ENCODE assay signal across 26 mouse cellular contexts in the genomic region with DNA sequence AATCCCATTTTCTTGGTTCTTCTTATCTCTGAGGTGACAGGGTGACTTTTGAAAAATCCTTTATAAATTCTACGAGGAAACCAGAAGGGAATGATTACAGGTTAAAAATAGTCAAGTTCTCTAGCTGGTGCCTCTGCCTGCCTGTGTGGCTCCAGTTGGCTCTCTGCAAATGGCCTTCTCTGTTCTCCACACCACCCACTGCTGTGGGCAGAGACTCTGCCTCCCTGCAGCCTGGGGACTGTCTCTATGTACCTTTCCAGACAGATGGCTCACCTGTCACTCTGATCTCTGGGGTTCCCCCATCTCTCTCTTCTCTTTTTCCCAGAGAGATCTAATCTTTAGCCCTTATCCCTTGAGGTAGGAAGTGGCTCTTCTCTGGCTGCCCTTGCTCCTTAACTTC.
A peak's percentile ranks its signal among the peaks of the same experiment; 100 is the strongest.
DNase-seq lines count a peak whose midpoint lies in the region; ATAC-seq lines count a peak whose summit lies in the region.
"Had no signal": no experiment of that assay in that cellular context is flagged by ENCODE, and none has a peak within 500 bp of the region (broad histone marks: within the 10 kb centered on the region; RNA-seq: fewer than 3 reads in every experiment).

No protein-coding gene starts in this region.

- H3K4me1 ChIP-seq in kidney, embryonic 16.5 days (ENCODE audit: insufficient read depth, low read length), result no peaks in the 10 kb centered on the region
- no peaks in the 10 kb centered on the region for H3K4me1 ChIP-seq in kidney, embryonic 15.5 days
- H3K4me1 ChIP-seq: forebrain, embryonic 10.5 days; forebrain, embryonic 13.5 days had no signal

- no peaks in the 10 kb centered on the region for H3K27me3 ChIP-seq in kidney, embryonic 16.5 days (ENCODE audit: insufficient read depth, low read length)
- no peaks in the 10 kb centered on the region for H3K27me3 ChIP-seq in kidney, embryonic 15.5 days
- H3K27me3 ChIP-seq: forebrain, embryonic 13.5 days; heart, embryonic 13.5 days had no signal

- peak; percentile 95 for ATAC-seq in frontal cortex, adult (ENCODE audit: low TSS enrichment)
- ATAC-seq in kidney, embryonic 16.5 days (ENCODE audit: low FRiP score, low TSS enrichment), result no peak
- ATAC-seq in kidney, embryonic 15.5 days (replicated peaks; ENCODE audit: low FRiP score), result no peak
- ATAC-seq: activated CD4-positive, CD25-positive, alpha-beta regulatory T cell, adult 4 months; forebrain, embryonic 13.5 days; forebrain, embryonic 16.5 days; hindbrain, postnatal 0 days had no signal

- WGBS in kidney, embryonic 16.5 days, result 71% methylated on average over 1 of the region's 1 CpGs
- WGBS in kidney, embryonic 15.5 days, result 64% methylated on average over 1 of the region's 1 CpGs

- intact Hi-C loops in left cerebral cortex, postnatal 36 days (cut with DNase I), result no loop called here
- intact Hi-C loops in left cerebral cortex, postnatal 4 days (cut with DNase I), result no loop called here

- H3K4me3 ChIP-seq in kidney, embryonic 16.5 days (ENCODE audit: low read length), result no peak overlapping the region
- no peak overlapping the region for H3K4me3 ChIP-seq in kidney, embryonic 15.5 days (replicated peaks)
- H3K4me3 ChIP-seq: forebrain, embryonic 10.5 days; forebrain, embryonic 13.5 days; heart, adult 2 months; heart, embryonic 10.5 days; heart, embryonic 13.5 days had no signal

- H3K4me2 ChIP-seq in kidney, embryonic 16.5 days (replicated peaks; ENCODE audit: low read depth, low read length), result no peak overlapping the region
- H3K4me2 ChIP-seq in kidney, embryonic 15.5 days, result no peak overlapping the region
- H3K4me2 ChIP-seq: forebrain, embryonic 13.5 days; heart, embryonic 13.5 days; hindbrain, embryonic 14.5 days had no signal

- H3K9ac ChIP-seq in kidney, embryonic 16.5 days (replicated peaks; ENCODE audit: low read length), result no peak overlapping the region
- no peak overlapping the region for H3K9ac ChIP-seq in kidney, embryonic 15.5 days
- H3K9ac ChIP-seq: forebrain, embryonic 13.5 days; heart, embryonic 13.5 days; hindbrain, embryonic 14.5 days had no signal

- no peaks in the 10 kb centered on the region for H3K36me3 ChIP-seq in kidney, embryonic 16.5 days (ENCODE audit: insufficient read depth, low read length)
- H3K36me3 ChIP-seq in kidney, embryonic 15.5 days, result no peaks in the 10 kb centered on the region
- H3K36me3 ChIP-seq: forebrain, embryonic 10.5 days; heart, embryonic 10.5 days; heart, embryonic 13.5 days had no signal

- H3K9me3 ChIP-seq in kidney, embryonic 16.5 days (ENCODE audit: low read length), result no peaks in the 10 kb centered on the region
- no peaks in the 10 kb centered on the region for H3K9me3 ChIP-seq in kidney, embryonic 15.5 days (replicated peaks)
- H3K9me3 ChIP-seq: forebrain, embryonic 10.5 days; forebrain, embryonic 13.5 days; heart, embryonic 10.5 days; heart, embryonic 13.5 days had no signal

- peak overlapping the region; percentile 30; the same call in 1 of the 2 replicates for H3K27ac ChIP-seq in kidney, embryonic 16.5 days (ENCODE audit: low read length)
- no peak overlapping the region for H3K27ac ChIP-seq in kidney, embryonic 15.5 days
- H3K27ac ChIP-seq: forebrain, embryonic 10.5 days; forebrain, embryonic 13.5 days; heart, adult 2 months; heart, embryonic 10.5 days; heart, embryonic 13.5 days; hindbrain, embryonic 14.5 days; hindbrain, postnatal 0 days had no signal

- DNase-seq in frontal cortex, postnatal 14 days (ENCODE audit: low spot score in 2 of 2), result no peak
- DNase-seq in left cerebral cortex, postnatal 36 days (ENCODE audit: low spot score in 2 of 2), result peak; percentile 29 to 44
- DNase-seq in left cerebral cortex, postnatal 4 days, result no peak
- peak; percentile 10 for DNase-seq in right cerebral cortex, postnatal 25 days
- no peak for DNase-seq in right cerebral cortex, postnatal 10 days (ENCODE audit: low spot score in 2 of 2)
- DNase-seq: adrenal gland, adult 8-10 months; adrenal gland, postnatal 25 days; cerebellum, adult 18-20 months; cerebellum, adult 9-10 months; cerebellum, postnatal 14 days; gastrocnemius, postnatal 10 days; gastrocnemius, postnatal 36 days; heart, adult 2 months; heart, postnatal 14 days; heart, postnatal 4 days had no signal

Comparison
In these comparisons a context has a peak if more than half of its experiments do, and no peak if none do; other contexts are left out.
1. DNase-seq: peak in left cerebral cortex, postnatal 36 days (2 of 2) and right cerebral cortex, postnatal 25 days (single experiment); none in frontal cortex, postnatal 14 days (0 of 2), left cerebral cortex, postnatal 4 days (single experiment) and right cerebral cortex, postnatal 10 days (0 of 2).